Mouse (Mus musculus): ENCODE results near the gene Drc3.

DNA sequence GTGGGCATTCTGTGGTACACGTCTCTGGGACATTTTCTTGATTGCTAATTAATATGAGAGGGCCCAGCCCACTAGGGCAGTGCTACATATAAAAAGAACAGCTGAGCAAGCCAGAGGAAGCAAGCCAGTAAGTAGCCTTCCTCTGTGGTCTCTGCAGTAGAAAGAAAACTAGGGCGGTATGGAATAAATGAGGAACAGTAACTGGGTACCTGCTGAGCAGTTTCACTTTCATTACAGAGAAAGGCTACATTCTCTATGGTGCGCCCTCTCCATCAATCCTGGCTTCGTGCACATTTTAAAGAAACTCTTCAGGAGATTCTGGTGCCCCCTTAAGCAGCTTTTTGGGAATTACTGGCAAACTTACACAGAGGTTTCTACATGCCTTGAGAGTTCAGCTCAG is 47.5 kb upstream of the Drc3 start:
- TF ChIP-seq EP300 (IDR thresholded peaks at IDR 0.05; ENCODE audit: low read depth) (no peak), CTCF (IDR thresholded peaks at IDR 0.05; ENCODE audit: low read depth) (no peak)

Data from liver, embryonic 14.5 days (tissue).